Mouse (Mus musculus): Measurements from ENCODE around the gene Hoxd3. TPM values are rescaled to one million over a fixed set of nuclear protein-coding genes. Genes with fewer than 3 reads are reported as not detected.

Hoxd3 gene
- total RNA-seq, 1 experiment = 0.40 TPM

GRCm38 (mm10) chr2:74685059-74685603 lies 26.6 kb upstream of the Hoxd3 start:
- no peak overlapping the region for H3K4me3 ChIP-seq (ENCODE audit: insufficient read depth in 1 of 2, low read depth in 1 of 2, low read length in 2 of 2, poor library complexity in 1 of 2, severe bottlenecking in 1 of 2)
- H3K36me3 ChIP-seq (ENCODE audit: control insufficient read depth, insufficient read depth, low read length, poor library complexity, severe bottlenecking) = no peaks in the 10 kb centered on the region
- TF ChIP-seq HCFC1 (IDR thresholded peaks at IDR 0.05; ENCODE audit: borderline replicate concordance, insufficient read depth, low read length) (no peak), ZC3H11A (IDR thresholded peaks at IDR 0.05; ENCODE audit: borderline replicate concordance, low read depth, low read length) (no peak), CHD2 (IDR thresholded peaks at IDR 0.05; ENCODE audit: low read depth, low read length) (no peak), MAFK (IDR thresholded peaks at IDR 0.05; ENCODE audit: insufficient read depth, low read depth, low read length) (no peak), ZNF384 (IDR thresholded peaks at IDR 0.05; ENCODE audit: low read depth, low read length) (no peak)
- H3K9me3 ChIP-seq (ENCODE audit: control insufficient read depth, insufficient read depth, low read depth, low read length) = no peaks in the 10 kb centered on the region
- H3K9ac ChIP-seq (ENCODE audit: insufficient read depth, low read depth, low read length, poor library complexity, severe bottlenecking) = no peak overlapping the region
- in situ Hi-C loops (cut with MboI; ENCODE audit: low sequenced_read_pairs in 2 of 2, unreplicated experiment in 2 of 2) = loop anchor here (10.0 to 25.0 kb wide), 2 partner anchors 60 to 902 kb away; no protein-coding TSS in a partner anchor
- H3K27ac ChIP-seq (ENCODE audit: insufficient read depth, low read depth, low read length, poor library complexity, severe bottlenecking) = no peak overlapping the region
- H3K4me1 ChIP-seq (ENCODE audit: control insufficient read depth in 2 of 2, insufficient read depth in 2 of 2, low read length in 2 of 2, poor library complexity in 1 of 2) = peaks cover 0 to 5% of the 10 kb centered on the region in 2 experiments; a peak in 1 of 4 replicates
- no peak for DNase-seq (ENCODE audit: low read depth, low spot score)

- in situ Hi-C loops (cut with MboI; ENCODE audit: low sequenced_read_pairs in 2 of 2, unreplicated experiment in 2 of 2) = loop anchor here (10.0 to 25.0 kb wide), 2 partner anchors 58 to 901 kb away; no protein-coding TSS in a partner anchor
- TF ChIP-seq HCFC1 (IDR thresholded peaks at IDR 0.05; ENCODE audit: borderline replicate concordance, insufficient read depth, low read length) = no peak
- no peak for TF ChIP-seq ZC3H11A (IDR thresholded peaks at IDR 0.05; ENCODE audit: borderline replicate concordance, low read depth, low read length)
- peak; percentile 98 for TF ChIP-seq ZNF384 (IDR thresholded peaks at IDR 0.05; ENCODE audit: low read depth, low read length)
- 0 out of 2 replicates have a peak, but pooled peaks have one; percentile 19 for TF ChIP-seq CHD2 (IDR thresholded peaks at IDR 0.05; ENCODE audit: low read depth, low read length)
- H3K4me3 ChIP-seq (ENCODE audit: insufficient read depth in 1 of 2, low read depth in 1 of 2, low read length in 2 of 2, poor library complexity in 1 of 2, severe bottlenecking in 1 of 2) = no peak overlapping the region
- no peaks in the 10 kb centered on the region for H3K9me3 ChIP-seq (ENCODE audit: control insufficient read depth, insufficient read depth, low read depth, low read length)
- H3K27ac ChIP-seq (ENCODE audit: insufficient read depth, low read depth, low read length, poor library complexity, severe bottlenecking) = no peak overlapping the region
- H3K4me1 ChIP-seq (ENCODE audit: control insufficient read depth in 2 of 2, insufficient read depth in 2 of 2, low read length in 2 of 2, poor library complexity in 1 of 2) = peaks cover 0 to 3% of the 10 kb centered on the region in 2 experiments; a peak in 1 of 4 replicates
- DNase-seq (ENCODE audit: low read depth, low spot score) = no peak
- no peak overlapping the region for H3K9ac ChIP-seq (ENCODE audit: insufficient read depth, low read depth, low read length, poor library complexity, severe bottlenecking)
- H3K36me3 ChIP-seq (ENCODE audit: control insufficient read depth, insufficient read depth, low read length, poor library complexity, severe bottlenecking) = no peaks in the 10 kb centered on the region
These were observed 25.3 kb upstream of the Hoxd3 start for GRCm38 (mm10) chr2:74686301-74686987.

- Histone ChIP-seq H3K27ac (ENCODE audit: insufficient read depth, low read depth, low read length, poor library complexity, severe bottlenecking) (no peak overlapping the region), H3K36me3 (ENCODE audit: control insufficient read depth, insufficient read depth, low read length, poor library complexity, severe bottlenecking) (no peaks in the 10 kb centered on the region), H3K9ac (ENCODE audit: insufficient read depth, low read depth, low read length, poor library complexity, severe bottlenecking) (no peak overlapping the region), H3K9me3 (ENCODE audit: control insufficient read depth, insufficient read depth, low read depth, low read length) (no peaks in the 10 kb centered on the region), H3K4me1 (ENCODE audit: control insufficient read depth in 2 of 2, insufficient read depth in 2 of 2, low read length in 2 of 2, poor library complexity in 1 of 2) (peaks cover 0 to 4% of the 10 kb centered on the region in 2 experiments; a peak in 1 of 4 replicates), H3K4me3 (ENCODE audit: insufficient read depth in 1 of 2, low read depth in 1 of 2, low read length in 2 of 2, poor library complexity in 1 of 2, severe bottlenecking in 1 of 2) (no peak overlapping the region)
- in situ Hi-C loops (cut with MboI; ENCODE audit: low sequenced_read_pairs in 2 of 2, unreplicated experiment in 2 of 2) = loop anchor here (10.0 to 25.0 kb wide), 2 partner anchors 58 to 900 kb away; no protein-coding TSS in a partner anchor
- TF ChIP-seq ZNF384 (IDR thresholded peaks at IDR 0.05; ENCODE audit: low read depth, low read length) = 0 out of 2 replicates have a peak, but pooled peaks have one; percentile 6
- no peak for TF ChIP-seq MAFK (IDR thresholded peaks at IDR 0.05; ENCODE audit: insufficient read depth, low read depth, low read length)
- DNase-seq (ENCODE audit: low read depth, low spot score) = no peak
These were observed 24.6 kb upstream of the Hoxd3 start for GRCm38 (mm10) chr2:74686988-74687697.

GRCm38 (mm10) chr2:74687698-74688555 lies 23.8 kb upstream of the Hoxd3 start:
- Histone ChIP-seq H3K9ac (ENCODE audit: insufficient read depth, low read depth, low read length, poor library complexity, severe bottlenecking) (no peak overlapping the region), H3K36me3 (ENCODE audit: control insufficient read depth, insufficient read depth, low read length, poor library complexity, severe bottlenecking) (no peaks in the 10 kb centered on the region), H3K9me3 (ENCODE audit: control insufficient read depth, insufficient read depth, low read depth, low read length) (no peaks in the 10 kb centered on the region), H3K4me1 (ENCODE audit: control insufficient read depth in 2 of 2, insufficient read depth in 2 of 2, low read length in 2 of 2, poor library complexity in 1 of 2) (peaks cover 0 to 1% of the 10 kb centered on the region in 2 experiments; a peak in 1 of 4 replicates), H3K27ac (ENCODE audit: insufficient read depth, low read depth, low read length, poor library complexity, severe bottlenecking) (no peak overlapping the region), H3K4me3 (ENCODE audit: insufficient read depth in 1 of 2, low read depth in 1 of 2, low read length in 2 of 2, poor library complexity in 1 of 2, severe bottlenecking in 1 of 2) (no peak overlapping the region)
- TF ChIP-seq HCFC1 (IDR thresholded peaks at IDR 0.05; ENCODE audit: borderline replicate concordance, insufficient read depth, low read length) (no peak), ZNF384 (IDR thresholded peaks at IDR 0.05; ENCODE audit: low read depth, low read length) (no peak), MAFK (IDR thresholded peaks at IDR 0.05; ENCODE audit: insufficient read depth, low read depth, low read length) (no peak), ZC3H11A (IDR thresholded peaks at IDR 0.05; ENCODE audit: borderline replicate concordance, low read depth, low read length) (no peak), CHD2 (IDR thresholded peaks at IDR 0.05; ENCODE audit: low read depth, low read length) (no peak)
- no peak for DNase-seq (ENCODE audit: low read depth, low spot score)
- in situ Hi-C loops (cut with MboI; ENCODE audit: low sequenced_read_pairs in 2 of 2, unreplicated experiment in 2 of 2) = loop anchor here (10.0 to 25.0 kb wide), 2 partner anchors 57 to 899 kb away; no protein-coding TSS in a partner anchor

Measured in ES-E14 (cell line).